Mouse (Mus musculus) cerebellum, postnatal 10 days (tissue): ENCODE measurements at regions not wholly inside any gene's neighbourhood (a gene's known extent, or its start where the extent isn't known, plus 50 kb on each side); places are given as distances from the start of the nearest gene placed in this dataset.
A peak's percentile ranks its signal among the peaks of the same experiment; 100 is the strongest.

Source experiments
- DNase-seq, 2 experiments: peaks; one replicate each; pipeline ENCODE4 v3.0.0; 2021; ENCODE audit warnings: mixed read lengths in 2 of 2

GRCm38 (mm10) chr10:21783478-21783877 lies 98.5 kb upstream of the Sgk1 start:
- no peak for DNase-seq

- DNase-seq, result no peak
Observed at GRCm38 (mm10) chr10:21785110-21785509, 96.9 kb upstream of the Sgk1 start.

- DNase-seq, result no peak
Observed at GRCm38 (mm10) chr10:21785785-21786184, 96.2 kb upstream of the Sgk1 start.

GRCm38 (mm10) chr10:21789847-21790530 lies 92.0 kb upstream of the Sgk1 start:
- no peak for DNase-seq

- no peak for DNase-seq
Observed at GRCm38 (mm10) chr10:21790991-21791390, 91.0 kb upstream of the Sgk1 start.

DNA sequence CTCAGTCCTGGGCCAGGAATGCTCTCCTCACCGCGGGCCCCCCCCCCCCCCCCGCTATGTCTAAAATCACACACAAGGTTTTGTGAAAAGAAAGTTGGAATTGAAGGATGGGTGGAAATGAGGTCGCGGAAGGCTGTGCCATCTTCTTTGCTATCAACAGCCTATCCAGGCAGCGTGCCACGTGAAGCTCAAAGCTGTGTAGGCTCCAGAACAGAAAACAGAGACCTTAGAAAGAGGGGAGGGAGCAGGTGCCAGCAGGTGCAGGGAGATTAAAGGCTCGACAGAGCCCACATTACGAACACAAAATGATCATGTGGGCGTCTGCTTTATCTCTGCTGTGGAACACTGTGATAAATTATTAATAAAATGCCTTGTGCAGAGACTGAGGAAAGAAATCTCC lies 89.6 kb upstream of the Sgk1 start:
- peak; percentile 62 to 63 for DNase-seq

GRCm38 (mm10) chr10:21793641-21794040 lies 88.3 kb upstream of the Sgk1 start:
- DNase-seq, result no peak

DNA sequence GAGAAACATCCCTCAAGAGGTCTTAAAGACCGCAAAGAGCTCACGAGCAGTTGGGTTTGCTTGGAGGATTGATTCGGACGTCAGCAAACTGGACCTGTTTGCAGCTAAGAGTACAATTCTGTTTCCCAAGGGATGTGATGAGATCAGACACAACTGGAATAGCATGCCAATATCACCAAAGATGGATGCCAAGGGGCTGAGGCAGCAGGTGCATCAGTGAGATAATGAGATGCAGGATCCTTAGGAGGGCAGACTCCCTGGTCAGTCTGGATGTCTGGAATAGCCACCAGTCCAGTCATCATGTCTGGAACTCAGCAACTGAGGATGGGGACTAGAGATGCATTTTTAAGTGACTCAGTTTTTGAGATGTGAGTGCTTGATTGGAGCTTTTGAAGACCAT lies 85.6 kb upstream of the Sgk1 start:
- no peak for DNase-seq

DNA sequence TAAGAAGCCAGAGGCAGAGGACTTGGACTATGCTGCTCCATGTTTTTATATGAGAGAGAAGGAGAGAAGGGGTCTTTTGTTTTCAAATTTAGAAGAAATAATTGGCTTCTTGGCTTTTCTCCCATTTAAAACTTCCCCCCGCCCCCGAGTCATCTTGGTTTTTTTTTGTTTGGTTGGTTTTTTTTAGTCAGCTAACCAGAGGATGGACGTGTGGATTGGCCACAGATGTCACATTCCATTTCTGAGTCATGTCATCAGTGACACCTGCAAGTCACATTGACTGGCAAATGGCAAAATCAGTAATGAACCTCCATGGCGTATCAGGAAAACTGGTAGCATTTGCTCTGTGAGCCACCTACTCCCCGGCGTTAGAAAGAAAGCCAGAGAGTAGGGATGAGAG lies 83.9 kb upstream of the Sgk1 start:
- no peak for DNase-seq

- DNase-seq, result no peak
Observed at GRCm38 (mm10) chr10:21801556-21801955, 80.4 kb upstream of the Sgk1 start.

DNA sequence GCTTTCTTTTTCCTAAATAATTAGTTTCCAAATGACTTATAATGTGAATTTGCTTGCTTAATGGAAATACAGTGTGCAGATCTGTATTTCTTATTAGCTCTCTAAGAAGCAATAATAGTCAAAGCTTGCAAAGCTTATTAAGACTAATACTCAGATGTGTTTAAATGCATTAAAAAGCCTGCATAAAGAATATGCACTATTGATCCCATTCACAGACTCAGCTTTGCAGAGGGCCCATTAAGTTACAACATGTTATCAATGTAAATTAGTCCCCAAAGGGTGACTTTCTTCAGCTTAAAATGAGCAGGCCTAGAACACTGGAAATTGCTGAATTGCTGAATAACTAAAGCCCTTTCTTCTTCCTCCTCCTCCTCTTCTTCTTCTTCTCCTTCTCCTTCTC lies 78.8 kb upstream of the Sgk1 start:
- no peak for DNase-seq

DNA sequence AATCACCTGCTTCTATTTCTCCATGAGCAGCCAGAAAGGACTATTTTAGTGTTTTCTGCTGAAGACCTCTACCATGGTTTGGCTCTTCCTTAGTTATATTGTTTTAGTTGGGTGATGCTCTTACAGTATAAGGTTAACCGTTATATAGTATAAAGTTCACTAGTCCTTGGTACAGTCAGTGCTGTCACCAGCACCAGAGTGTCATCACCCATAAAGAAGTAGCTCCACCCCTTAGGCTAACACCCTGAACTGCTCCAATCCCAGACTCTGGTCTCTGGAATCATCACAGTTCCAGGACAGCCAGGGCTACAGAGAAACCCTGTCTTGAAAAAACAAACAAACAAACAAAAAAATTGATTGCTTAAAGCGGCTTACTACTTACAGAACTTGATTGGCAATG lies 77.2 kb upstream of the Sgk1 start:
- no peak for DNase-seq

DNA sequence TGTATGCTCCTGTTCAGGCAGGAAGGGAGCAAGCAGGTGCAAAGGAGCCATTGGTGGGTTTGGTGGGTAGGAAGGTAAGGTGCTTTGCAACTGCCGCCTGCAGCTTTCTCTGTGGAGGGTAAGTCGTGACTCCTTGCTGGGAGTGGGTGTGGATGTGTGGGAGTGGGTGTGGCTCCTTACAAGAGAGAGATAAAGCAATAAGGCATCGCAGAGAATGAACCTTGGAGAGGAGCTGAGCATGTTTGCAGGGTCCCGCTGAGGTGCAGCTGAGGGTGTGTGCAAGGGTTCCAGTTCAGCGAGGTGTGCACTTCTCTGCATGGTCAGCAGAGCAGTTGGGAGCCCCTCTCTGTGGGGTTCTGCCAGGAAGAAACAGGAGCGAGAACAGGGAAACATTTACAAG lies 76.4 kb upstream of the Sgk1 start:
- no peak for DNase-seq

- DNase-seq, result no peak
Observed at GRCm38 (mm10) chr10:21806716-21807115, 75.3 kb upstream of the Sgk1 start.

DNA sequence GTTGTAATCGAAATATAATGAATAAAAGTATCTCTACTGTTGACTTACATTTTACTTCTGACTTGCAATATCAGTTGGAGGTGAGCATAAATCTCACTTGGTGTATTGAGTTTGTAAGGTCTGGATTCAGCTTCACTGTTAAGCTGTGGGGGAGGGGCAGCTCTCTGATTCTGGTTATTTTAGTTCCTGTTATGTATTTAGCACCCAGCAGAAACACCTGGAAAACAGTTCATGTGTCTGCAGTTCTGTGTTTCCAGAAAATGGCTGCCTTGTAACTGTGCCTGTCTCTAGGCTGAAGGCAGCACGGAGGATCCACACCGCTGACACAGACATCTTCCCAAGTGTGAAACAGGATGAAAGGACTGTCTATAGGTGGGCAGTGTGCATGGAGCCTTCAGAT lies 62.3 kb upstream of the Sgk1 start:
- no peak for DNase-seq

GRCm38 (mm10) chr10:21821421-21821820 lies 60.6 kb upstream of the Sgk1 start:
- no peak for DNase-seq

GRCm38 (mm10) chr10:21824418-21825025 lies 57.5 kb upstream of the Sgk1 start:
- DNase-seq, result no peak

GRCm38 (mm10) chr10:21826793-21827504 lies 55.0 kb upstream of the Sgk1 start:
- no peak for DNase-seq

DNA sequence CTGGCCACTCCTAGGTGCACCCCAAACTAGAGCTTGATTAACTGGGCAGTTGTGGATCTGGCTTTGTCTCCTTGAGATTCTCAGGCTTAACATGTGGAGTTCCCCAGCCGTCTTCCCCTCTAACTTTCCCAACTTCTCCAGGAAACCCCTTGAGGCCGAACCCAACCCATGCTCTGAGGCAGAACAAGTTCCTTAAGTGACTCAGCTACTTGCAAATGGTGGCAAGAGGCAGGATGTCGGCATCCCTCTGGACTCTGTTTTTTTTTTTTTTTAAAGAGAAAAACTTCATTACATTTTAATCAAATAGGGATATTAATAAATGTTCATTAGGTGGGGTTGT lies 54.5 kb upstream of the Sgk1 start:
- DNase-seq, result no peak

DNA sequence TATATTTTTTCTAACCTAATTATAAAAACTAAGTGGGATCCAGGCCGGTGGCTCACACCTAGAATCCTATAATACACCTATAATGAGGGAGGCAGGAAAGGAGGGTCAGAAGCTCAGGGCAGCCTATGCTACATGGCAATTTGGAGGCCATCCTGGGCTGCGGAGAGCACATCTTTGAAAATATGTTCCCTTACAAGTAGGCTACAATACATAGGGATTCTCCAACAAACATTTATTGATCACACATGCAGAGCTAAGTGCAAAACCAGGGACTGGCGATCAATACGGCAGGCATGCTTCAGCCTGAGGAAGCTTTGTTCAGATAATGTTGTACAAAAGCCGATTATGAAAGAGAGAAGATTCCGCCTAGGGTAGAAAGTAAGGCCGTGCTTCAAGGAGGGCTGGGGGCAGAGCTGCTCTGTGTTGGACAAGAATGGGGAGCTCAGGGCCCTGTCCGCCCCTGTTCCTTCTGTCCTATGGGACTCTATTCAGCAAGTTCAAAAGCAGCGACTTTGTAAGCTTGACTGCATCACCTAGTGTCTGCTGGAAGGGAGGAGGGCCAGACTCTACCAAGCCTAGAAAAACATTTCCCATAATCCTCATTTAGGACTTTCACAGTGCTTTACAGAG lies 53.4 kb upstream of the Sgk1 start:
- DNase-seq, result no peak

GRCm38 (mm10) chr10:21829062-21829731 lies 52.8 kb upstream of the Sgk1 start:
- peak; percentile 69 to 81 for DNase-seq

DNA sequence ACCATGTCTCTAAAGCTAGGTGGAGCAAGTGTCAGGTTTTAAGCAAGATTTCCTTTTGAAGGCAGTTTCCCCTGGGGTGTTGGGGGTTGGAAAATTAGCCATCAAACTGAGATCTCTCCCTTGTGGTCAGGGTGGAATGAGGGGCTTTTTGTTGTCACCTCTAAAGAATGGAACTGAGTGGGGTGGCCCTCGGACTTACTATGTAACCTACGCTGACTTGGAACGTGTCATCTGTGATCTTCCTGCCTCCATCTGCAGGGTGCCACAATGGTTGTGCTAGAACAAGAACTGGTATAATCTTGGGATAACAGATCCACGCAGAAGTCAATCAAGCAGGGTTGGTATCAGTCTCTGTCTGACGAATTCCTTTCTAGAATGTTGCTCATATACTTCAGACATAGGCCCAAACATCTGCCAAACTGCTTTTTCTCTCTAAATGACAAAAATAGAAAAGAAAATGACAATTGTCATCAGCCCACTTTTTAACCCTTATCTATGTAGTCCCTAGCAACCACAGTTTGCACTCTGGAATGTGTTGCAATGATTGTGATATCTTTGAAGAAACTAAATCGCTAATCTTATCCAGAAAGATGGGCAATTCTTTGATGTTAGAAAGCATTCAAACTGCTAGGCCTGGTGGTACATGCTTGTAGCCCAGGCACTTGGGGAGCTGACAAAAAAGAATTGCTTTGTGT lies 50.8 kb upstream of the Sgk1 start:
- no peak for DNase-seq
